Mouse (Mus musculus) small intestine, adult 2 months (tissue): ENCODE measurements around the gene Ccser1. TPM values are rescaled to one million over a fixed set of nuclear protein-coding genes. Genes with fewer than 3 reads are reported as not detected.
"Not testable (repeated sequence)": the region's sequence is repeated elsewhere in the genome, so short reads cannot be mapped to it uniquely, and the experiment has no call there.

Source experiments
- H3K27ac ChIP-seq: fragments of 200-500 bp; 2 replicates; pipeline ENCODE4 v1.5.1; 2012; ENCODE audit warnings: low read depth, low read length, control low read depth, inconsistent platforms; ENCODE audit not compliant: insufficient read depth
- H3K27me3 ChIP-seq: fragments of 200-500 bp; 2 replicates; pipeline ENCODE4 v1.6.1; 2012; ENCODE audit warnings: mild to moderate bottlenecking, moderate library complexity, low read length, inconsistent platforms; ENCODE audit not compliant: control insufficient read depth, insufficient read depth
- H3K36me3 ChIP-seq: fragments of 200-500 bp; 2 replicates; pipeline ENCODE4 v1.6.1; 2012; ENCODE audit warnings: mild to moderate bottlenecking, low read length, control low read depth, inconsistent platforms; ENCODE audit not compliant: control insufficient read depth, insufficient read depth
- H3K4me1 ChIP-seq: fragments of 200-500 bp; 2 replicates; pipeline ENCODE4 v1.6.1; 2012; ENCODE audit warnings: low read length, inconsistent platforms, mixed read lengths; ENCODE audit not compliant: control insufficient read depth, insufficient read depth, insufficient read length
- H3K4me3 ChIP-seq: fragments of 200-500 bp; 2 replicates; pipeline ENCODE4 v1.5.1; 2012; ENCODE audit warnings: low read depth, mild to moderate bottlenecking, control low read depth, inconsistent platforms, low read length, moderate library complexity
- CTCF ChIP-seq: fragments of 200-500 bp; IDR thresholded peaks from 2 replicates; pipeline ENCODE4 v1.5.1; 2012; ENCODE audit warnings: low read depth, mild to moderate bottlenecking, control low read depth, inconsistent platforms, low read length, moderate library complexity, mixed read lengths; ENCODE audit not compliant: insufficient replicate concordance, insufficient read length; ENCODE audit errors: extremely low read depth
- POLR2A ChIP-seq: fragments of 200-500 bp; IDR thresholded peaks from 2 replicates; pipeline ENCODE4 v1.6.1; 2012; ENCODE audit warnings: low read depth, mild to moderate bottlenecking, control low read depth, inconsistent platforms, low read length, moderate library complexity
- WGBS: fragments of 180-500 bp; shearing (Covaris S2); methylation state at CpG from one replicate; pipeline ENCODE4 v1.1.7; 2018; 5-methylcytosine and 5-hydroxymethylcytosine counted together
- polyA plus RNA-seq: library from polyadenylated mRNA; depleted of rRNA; stranded (reverse); fragments of >200 nt; gene quantifications from 2 replicates; pipeline ENCODE4 v1.2.3, GENCODE M21; 2012

Gene Ccser1
- polyA plus RNA-seq, 1 experiment, result 2.4 TPM

DNA sequence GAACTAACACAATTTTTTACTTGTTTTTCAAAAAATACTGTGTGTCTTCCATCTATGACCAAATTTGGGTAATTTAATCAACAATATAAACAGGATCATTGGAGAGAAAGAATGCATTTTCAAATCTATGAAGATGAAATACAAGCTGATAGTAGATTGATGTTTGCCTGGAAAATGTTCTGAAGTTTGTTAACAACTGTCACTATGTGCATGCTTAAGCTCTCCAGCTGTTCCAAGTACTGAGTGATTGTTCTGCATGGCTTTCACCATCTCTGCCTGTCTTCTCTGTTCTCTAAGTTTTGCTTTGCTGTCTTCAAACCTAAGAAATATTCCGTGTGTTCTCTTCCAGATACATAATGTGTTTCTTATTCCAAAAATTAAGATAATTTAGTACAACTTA lies 751.5 kb downstream of the Ccser1 start:
- Histone ChIP-seq H3K4me1 (no peaks in the 10 kb centered on the region), H3K4me3 (no peak overlapping the region), H3K27ac (no peak overlapping the region), H3K36me3 (no peaks in the 10 kb centered on the region), H3K27me3 (no peaks in the 10 kb centered on the region)
- WGBS, result 70% methylated on average over 1 of the region's 1 CpGs
- TF ChIP-seq CTCF (no peak), POLR2A (no peak)

DNA sequence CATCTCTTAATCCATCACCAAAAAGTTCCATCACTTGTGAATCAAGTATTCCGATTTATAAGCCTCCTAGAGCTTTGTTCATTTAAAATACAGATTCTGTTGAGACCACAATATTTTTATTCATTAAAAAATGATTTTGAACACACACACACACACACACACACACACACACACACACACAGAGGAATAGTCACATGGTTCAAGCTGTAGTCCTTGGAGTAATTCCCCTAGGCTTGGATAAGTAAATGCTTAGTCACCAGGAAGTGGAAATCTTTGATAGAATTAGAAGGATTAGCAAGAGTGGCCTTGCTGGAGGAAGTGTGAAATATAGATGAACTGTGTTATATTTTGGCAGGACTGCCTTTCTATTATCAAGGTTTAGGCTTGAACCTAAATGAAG lies 756.5 kb downstream of the Ccser1 start:
- Histone ChIP-seq H3K27me3 (no peaks in the 10 kb centered on the region), H3K36me3 (no peaks in the 10 kb centered on the region), H3K4me1 (no peaks in the 10 kb centered on the region), H3K4me3 (no peak overlapping the region), H3K27ac (no peak overlapping the region)
- 95% methylated on average over 1 of the region's 1 CpGs for WGBS
- TF ChIP-seq CTCF (no peak), POLR2A (no peak)

DNA sequence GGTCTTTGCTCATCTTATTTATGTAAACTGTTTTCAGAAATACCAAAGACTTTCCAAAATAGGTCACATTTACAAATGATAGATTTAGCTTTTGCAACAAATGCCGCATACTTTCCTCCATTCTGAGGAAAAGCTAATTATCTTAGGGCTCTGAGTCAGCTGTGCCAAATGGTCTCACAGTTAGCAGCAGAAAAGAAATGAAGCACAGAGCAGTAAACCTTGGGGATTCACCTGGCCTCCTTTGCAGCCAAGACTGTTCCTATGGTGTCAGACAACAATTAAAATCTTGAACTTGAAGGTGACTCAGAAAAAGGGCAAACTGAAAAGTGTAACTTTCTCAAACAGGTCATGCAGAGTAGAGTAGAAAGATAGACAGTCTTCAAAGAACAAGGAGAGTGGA lies 759.1 kb downstream of the Ccser1 start:
- WGBS, result 83% methylated on average over 1 of the region's 1 CpGs
- TF ChIP-seq CTCF, result no peak
- no peak for TF ChIP-seq POLR2A
- Histone ChIP-seq H3K36me3 (no peaks in the 10 kb centered on the region), H3K4me3 (no peak overlapping the region), H3K27me3 (no peaks in the 10 kb centered on the region), H3K27ac (no peak overlapping the region), H3K4me1 (no peaks in the 10 kb centered on the region)

DNA sequence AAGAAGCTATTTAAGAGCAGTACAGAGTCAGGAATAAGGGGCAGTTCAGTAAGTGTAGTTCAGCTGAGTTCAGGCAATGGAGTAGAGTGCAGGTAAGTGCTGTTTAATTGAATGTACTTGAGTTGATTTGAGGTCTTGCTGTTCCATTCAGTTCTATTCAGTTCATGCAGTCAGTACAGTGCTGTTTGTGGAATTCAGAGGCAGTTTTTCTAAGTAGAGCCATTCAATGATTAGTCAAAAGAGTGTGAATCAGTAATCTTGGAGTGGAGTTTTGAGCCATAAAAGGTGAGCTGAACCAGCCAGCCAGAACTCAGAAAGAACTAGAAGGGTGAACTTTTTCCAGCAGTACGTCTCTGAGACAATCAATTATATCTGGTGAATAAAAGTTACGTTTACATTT lies 773.6 kb downstream of the Ccser1 start:
- WGBS, result 76% methylated on average over 2 of the region's 2 CpGs
- TF ChIP-seq POLR2A (no peak), CTCF (no peak)
- Histone ChIP-seq H3K27me3 (no peaks in the 10 kb centered on the region), H3K4me3 (no peak overlapping the region), H3K4me1 (no peaks in the 10 kb centered on the region), H3K36me3 (no peaks in the 10 kb centered on the region), H3K27ac (no peak overlapping the region)

DNA sequence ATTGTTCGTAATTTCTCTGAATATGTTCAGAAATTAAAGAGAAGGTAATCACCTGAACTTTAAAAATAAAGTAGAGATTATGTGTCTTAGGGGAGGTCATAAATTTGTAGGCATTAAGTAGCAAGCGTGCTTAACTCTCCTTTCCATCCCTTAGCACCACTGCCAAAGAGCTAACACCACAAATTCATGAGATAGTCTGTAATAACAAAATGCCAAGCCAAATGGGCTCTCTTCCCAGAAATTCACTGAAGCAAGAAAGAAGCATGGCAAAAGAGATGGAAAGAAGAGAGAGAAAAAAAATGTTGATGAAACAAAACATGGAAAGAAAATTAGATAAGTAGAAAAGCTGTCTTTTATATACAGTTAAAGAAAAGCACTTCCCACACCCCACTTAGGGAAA lies 796.8 kb downstream of the Ccser1 start:
- Histone ChIP-seq H3K4me1 (no peaks in the 10 kb centered on the region), H3K36me3 (no peaks in the 10 kb centered on the region), H3K27me3 (no peaks in the 10 kb centered on the region), H3K27ac (no peak overlapping the region), H3K4me3 (no peak overlapping the region)
- 72% methylated on average over 2 of the region's 2 CpGs for WGBS
- TF ChIP-seq POLR2A (no peak), CTCF (no peak)

DNA sequence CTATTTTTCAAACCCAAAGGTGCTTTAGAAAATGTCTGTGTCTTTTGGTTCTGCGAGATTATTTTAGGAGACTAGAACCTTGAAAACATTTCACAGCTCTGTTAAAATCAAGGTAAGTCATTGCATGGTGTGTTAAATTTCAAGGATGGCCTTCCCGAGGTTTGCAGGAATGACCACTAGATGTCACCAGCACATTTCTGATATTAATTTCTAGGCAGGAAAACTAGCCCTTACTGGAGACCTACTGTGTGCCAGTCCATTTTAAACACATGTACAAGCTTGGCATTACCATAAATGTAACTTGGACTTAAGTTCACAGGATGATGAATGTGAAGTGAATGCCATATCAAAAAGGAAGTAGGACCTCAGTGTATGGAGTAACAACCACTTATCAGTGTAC lies 798.3 kb downstream of the Ccser1 start:
- Histone ChIP-seq H3K27me3 (no peaks in the 10 kb centered on the region), H3K4me3 (no peak overlapping the region), H3K36me3 (no peaks in the 10 kb centered on the region), H3K27ac (no peak overlapping the region), H3K4me1 (no peaks in the 10 kb centered on the region)
- TF ChIP-seq POLR2A (no peak), CTCF (no peak)
- WGBS, result 11% methylated on average over 2 of the region's 2 CpGs

DNA sequence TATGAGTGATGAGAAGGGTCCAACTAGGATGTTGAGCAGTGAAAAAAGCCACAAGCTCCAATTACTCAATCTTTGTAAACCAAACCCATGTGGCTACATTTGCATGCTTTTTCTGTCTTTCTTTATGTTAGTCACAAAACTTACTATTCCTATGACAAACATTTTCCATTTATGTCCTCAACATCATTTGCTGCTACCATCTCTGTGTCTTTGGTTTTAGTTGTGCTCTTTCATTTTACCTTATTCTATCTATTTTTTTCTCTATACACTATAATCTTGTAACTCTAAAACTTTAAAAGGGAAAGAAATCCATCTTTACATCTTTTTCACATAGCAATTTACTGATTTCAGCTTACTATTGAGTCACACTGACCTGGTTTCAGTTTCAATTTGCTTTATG lies 834.2 kb downstream of the Ccser1 start:
- TF ChIP-seq POLR2A (no peak), CTCF (no peak)
- Histone ChIP-seq H3K36me3 (no peaks in the 10 kb centered on the region), H3K27me3 (no peaks in the 10 kb centered on the region), H3K27ac (no peak overlapping the region), H3K4me1 (no peaks in the 10 kb centered on the region), H3K4me3 (no peak overlapping the region)

DNA sequence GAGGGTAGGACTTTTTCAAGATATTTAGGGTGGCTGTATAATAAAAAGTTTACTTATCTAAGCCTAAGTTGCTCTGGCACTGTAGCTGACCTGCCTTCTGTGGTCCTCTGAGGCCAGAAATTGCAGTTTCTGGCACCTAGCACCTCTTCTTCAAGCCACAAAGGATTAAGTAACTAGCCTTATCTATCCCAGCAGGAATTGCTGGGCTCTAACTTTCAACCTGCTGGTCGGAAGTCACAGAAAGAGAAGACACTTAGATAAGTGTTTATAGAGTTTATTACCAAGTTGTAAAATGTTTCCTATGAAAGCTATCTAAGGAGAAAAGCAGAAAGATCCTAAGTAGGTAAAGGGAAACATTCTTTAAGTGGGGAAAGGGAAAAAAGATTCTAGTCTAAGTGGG lies 864.3 kb downstream of the Ccser1 start:
- Histone ChIP-seq H3K4me1 (no peaks in the 10 kb centered on the region), H3K27ac (no peak overlapping the region), H3K4me3 (no peak overlapping the region), H3K36me3 (no peaks in the 10 kb centered on the region), H3K27me3 (no peaks in the 10 kb centered on the region)
- no peak for TF ChIP-seq POLR2A
- TF ChIP-seq CTCF, result no peak
- 4% methylated on average over 1 of the region's 1 CpGs for WGBS

DNA sequence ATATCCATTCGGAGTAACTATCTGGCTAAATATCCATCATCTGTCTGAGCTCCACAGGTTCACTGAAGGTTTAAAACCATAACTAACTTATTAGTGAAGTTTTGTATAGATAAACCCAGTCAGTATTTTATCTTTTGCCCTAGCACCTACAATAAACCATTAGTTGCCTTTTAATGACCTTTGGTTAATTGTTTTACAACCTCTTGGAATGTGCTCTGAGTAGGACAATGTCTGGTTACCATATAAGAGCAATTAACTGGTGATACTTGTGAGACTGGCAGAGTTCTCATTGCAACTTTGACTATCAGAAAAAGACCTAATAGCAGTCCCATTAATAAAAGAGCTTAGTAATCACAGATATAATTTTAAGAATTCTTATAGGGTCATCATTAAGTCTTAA lies 864.9 kb downstream of the Ccser1 start:
- H3K27ac ChIP-seq, H3K27me3 ChIP-seq, H3K36me3 ChIP-seq, H3K4me3 ChIP-seq, H3K4me1 ChIP-seq: not testable (repeated sequence)
- WGBS, result 17% methylated on average over 1 of the region's 1 CpGs
